Mouse (Mus musculus): ENCODE results near the gene Ceacam5. TPM values are rescaled to one million over a fixed set of nuclear protein-coding genes. Genes with fewer than 3 reads are reported as not detected.

Gene Ceacam5
- polyA plus RNA-seq (2014; fragmentation: Nextera tagmentation; extraction: Ambion mirVana), result not detected in 2 replicates

DNA sequence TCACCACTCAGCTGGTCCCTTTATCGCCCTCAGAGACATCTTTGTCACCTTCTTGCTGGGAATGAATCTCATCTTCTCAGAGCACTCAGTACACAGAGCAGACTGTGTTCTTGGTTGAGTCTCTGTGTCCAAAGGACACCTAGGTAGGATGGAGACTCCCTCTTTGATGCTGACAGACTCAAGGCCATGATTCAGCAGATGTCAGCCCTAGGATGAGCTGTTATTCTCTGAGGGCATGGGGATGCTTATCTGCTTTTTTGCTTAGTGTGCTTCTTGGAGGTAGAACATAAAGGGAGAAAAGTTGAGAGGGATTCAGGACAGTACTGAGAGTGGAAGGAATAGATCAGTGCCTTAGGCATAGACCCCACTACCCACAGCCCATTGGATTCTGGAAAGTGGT, at the start of gene Ceacam5:
Gene Ceacam5, plus strand, starts transcription at position 301 of the 400 bp plus-strand sequence.
- WGBS, result 61% methylated on average over 1 of the region's 1 CpGs
- H3K27me3 ChIP-seq (ENCODE audit: control insufficient read depth, insufficient read depth, low read length), result no peaks in the 10 kb centered on the region
- no peak within 1 kb of the TSS for H3K4me2 ChIP-seq (replicated peaks; ENCODE audit: low read depth, low read length)
- H3K4me1 ChIP-seq (replicated peaks; ENCODE audit: control insufficient read depth, insufficient read depth, low read length), result no peaks in the 10 kb centered on the region
- ATAC-seq (ENCODE audit: low FRiP score) (no peak), DNase-seq (ENCODE audit: low spot score) (no peak)
- no peak within 1 kb of the TSS for H3K4me3 ChIP-seq (ENCODE audit: low read depth, low read length)
- H3K36me3 ChIP-seq (ENCODE audit: control insufficient read depth, insufficient read depth, low read length), result no peaks in the 10 kb centered on the region
- H3K9ac ChIP-seq (ENCODE audit: low read depth, low read length), result no peak within 1 kb of the TSS
- no peak within 1 kb of the TSS for H3K27ac ChIP-seq (ENCODE audit: low read depth, low read length)
- H3K9me3 ChIP-seq (ENCODE audit: control insufficient read depth, low read length), result peaks cover 8% of the 10 kb centered on the region

Other genes with a start within 250 kb of the Ceacam5 start
- not detected in 2 replicates for gene Ceacam14, start 99.4 kb downstream of the Ceacam5 start, polyA plus RNA-seq (2014; fragmentation: Nextera tagmentation; extraction: Ambion mirVana)
- not detected in 2 replicates for gene Gm5155, start 158.5 kb downstream of the Ceacam5 start, polyA plus RNA-seq (2014; fragmentation: Nextera tagmentation; extraction: Ambion mirVana)

Measured in hindbrain, embryonic 11.5 days (tissue).